In the genomic region with DNA sequence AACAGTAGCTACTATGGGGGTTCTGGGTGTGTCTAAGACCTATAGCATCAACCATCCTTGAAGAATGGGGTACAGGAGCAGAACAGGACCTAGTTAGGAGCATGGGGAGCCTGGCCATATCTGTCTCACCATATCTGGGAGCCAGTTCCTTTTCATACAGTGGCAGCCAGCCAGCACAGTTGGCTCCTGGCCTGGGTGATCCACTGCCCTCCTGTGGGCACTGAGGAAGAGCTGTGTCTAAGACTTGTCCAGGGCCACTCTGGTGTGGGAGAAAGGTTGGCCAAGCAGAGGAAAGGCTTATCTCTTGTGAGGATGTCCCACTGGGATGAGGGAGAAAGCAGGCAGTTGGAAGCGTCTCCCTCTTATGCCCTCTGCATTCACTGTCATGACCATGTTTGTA, we compare ENCODE assay signal across 11 mouse cellular contexts. TPM values are rescaled to one million over a fixed set of nuclear protein-coding genes. Genes with fewer than 3 reads are reported as not detected.
DNase-seq lines count a peak whose midpoint lies in the region; ATAC-seq lines count a peak whose summit lies in the region.
"Had no signal": no experiment of that assay in that cellular context is flagged by ENCODE, and none has a peak within 500 bp of the region (broad histone marks: within the 10 kb centered on the region; RNA-seq: fewer than 3 reads in every experiment).

No protein-coding gene starts in this region.

- no peaks in the 10 kb centered on the region for H3K9me3 ChIP-seq in kidney, embryonic 15.5 days (replicated peaks)
- H3K9me3 ChIP-seq in forebrain, embryonic 13.5 days (replicated peaks) = no peaks in the 10 kb centered on the region

- no peak overlapping the region for H3K4me3 ChIP-seq in kidney, embryonic 15.5 days (replicated peaks)
- H3K4me3 ChIP-seq in forebrain, embryonic 13.5 days = no peak overlapping the region
- H3K4me3 ChIP-seq: erythroblast, embryonic 14.5 days had no signal

- H3K27ac ChIP-seq in kidney, embryonic 15.5 days = no peak overlapping the region
- H3K27ac ChIP-seq in forebrain, embryonic 13.5 days = no peak overlapping the region

- H3K4me2 ChIP-seq in kidney, embryonic 15.5 days = no peak overlapping the region
- H3K4me2 ChIP-seq in forebrain, embryonic 13.5 days = no peak overlapping the region

- no peak overlapping the region for H3K9ac ChIP-seq in kidney, embryonic 15.5 days
- H3K9ac ChIP-seq in forebrain, embryonic 13.5 days = no peak overlapping the region

- H3K27me3 ChIP-seq in kidney, embryonic 15.5 days = no peaks in the 10 kb centered on the region
- no peaks in the 10 kb centered on the region for H3K27me3 ChIP-seq in forebrain, embryonic 13.5 days

- no peaks in the 10 kb centered on the region for H3K36me3 ChIP-seq in kidney, embryonic 15.5 days
- no peaks in the 10 kb centered on the region for H3K36me3 ChIP-seq in forebrain, embryonic 13.5 days (ENCODE audit: poor library complexity, severe bottlenecking)

- intact Hi-C loops in left cerebral cortex, postnatal 36 days (cut with DNase I) = no loop called here

- 73% methylated on average over 1 of the region's 1 CpGs for WGBS in kidney, embryonic 15.5 days
- WGBS in forebrain, embryonic 13.5 days = 100% methylated on average over 1 of the region's 1 CpGs

- H3K4me1 ChIP-seq in kidney, embryonic 15.5 days = no peaks in the 10 kb centered on the region
- 0 out of 2 replicates have a peak, but pooled peaks cover 7% of the 10 kb centered on the region for H3K4me1 ChIP-seq in forebrain, embryonic 13.5 days

- ATAC-seq in kidney, embryonic 15.5 days (replicated peaks; ENCODE audit: low FRiP score) = no peak
- no peak for ATAC-seq in erythroblast, adult 5-6 weeks (replicated peaks; ENCODE audit: low FRiP score, poor library complexity, severe bottlenecking)
- no peak for ATAC-seq in forebrain, embryonic 13.5 days

- DNase-seq in kidney, adult 11 months = peak; percentile 13
- DNase-seq in adrenal gland, adult 8-10 months = peak; percentile 54
- peak; percentile 95 to 96 for DNase-seq in cerebellum, postnatal 14 days
- DNase-seq in kidney, postnatal 36 days = peak; percentile 33 to 78
- no peak for DNase-seq in left cerebral cortex, postnatal 36 days (ENCODE audit: low spot score in 2 of 2)

RNA-seq across cellular contexts. Expression of a gene that starts 50.9 kb away (rescaled TPM):
- not detected in 2 replicates for polyA plus RNA-seq in kidney, embryonic 15.5 days (2015; fragmentation: Nextera tagmentation; extraction: Ambion mirVana)
- not detected for total RNA-seq in adrenal gland, adult 8-10 months (2022)
- total RNA-seq in erythroblast, adult 5-6 weeks (2015; ENCODE audit: low replicate concordance) = not detected in 2 replicates
- not detected in 2 replicates for total RNA-seq in erythroblast, adult 5-6 weeks (2017; ENCODE audit: low replicate concordance)
- not detected for total RNA-seq in left cerebral cortex, postnatal 36 days (2021)
- not detected in 2 replicates for polyA plus RNA-seq in forebrain, embryonic 13.5 days (2015; fragmentation: Nextera tagmentation; extraction: Ambion mirVana)
- total RNA-seq: CH12.LX had no signal
- polyA plus RNA-seq: erythroblast, embryonic 14.5 days; limb, embryonic 14.5 days had no signal

Comparison
In these comparisons a context has a peak if more than half of its experiments do, and no peak if none do; other contexts are left out.
1. DNase-seq: peak in kidney, adult 11 months (single experiment), adrenal gland, adult 8-10 months (single experiment), cerebellum, postnatal 14 days (2 of 2) and kidney, postnatal 36 days (2 of 2); none in left cerebral cortex, postnatal 36 days (0 of 2).